Mouse (Mus musculus) left cerebral cortex, postnatal 4 days (tissue): ENCODE data around the gene Sema7a. TPM values are rescaled to one million over a fixed set of nuclear protein-coding genes. Genes with fewer than 3 reads are reported as not detected.

ENCODE experiments used
- DNase-seq: peaks from one replicate; pipeline ENCODE4 v3.0.0-alpha.2; 2022
- intact Hi-C: fragments of 180-260 bp; cut with DNase I; formaldehyde crosslinking; loops from one replicate; pipeline ENCODE4 v1.15.1; 2025
- total RNA-seq, 2 experiments: library from RNA; stranded (reverse); gene quantifications; 2 replicates each; pipeline ENCODE4 v1.2.3; 2021

The Sema7a gene
- total RNA-seq, 2 experiments from 2014 or later = 128 to 151 TPM

DNA sequence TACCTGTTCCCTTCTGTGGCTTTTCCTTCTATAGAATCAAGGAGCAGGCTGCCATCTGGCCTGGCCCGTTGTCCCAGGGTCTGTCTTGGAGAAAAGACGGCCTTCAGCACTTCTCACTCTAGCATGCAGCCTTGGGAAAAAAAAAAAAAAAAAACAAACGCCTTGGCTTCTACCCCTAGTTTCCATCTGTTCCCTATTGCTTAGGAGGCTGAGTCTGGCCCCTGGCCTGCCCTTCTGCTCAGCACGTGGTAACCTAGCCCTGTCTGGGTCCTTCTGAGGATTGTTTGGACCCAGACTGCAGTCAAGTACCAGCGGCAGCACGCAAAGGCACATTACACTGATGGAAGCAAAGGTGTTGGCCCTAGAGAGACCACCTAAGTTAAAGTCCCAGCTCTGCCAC lies 2.3 kb upstream of the Sema7a start:
- intact Hi-C loops = loop anchor here (5.0 kb wide), 1 partner anchor 60 kb away; no protein-coding TSS in a partner anchor
- DNase-seq = peak; percentile 72

DNA sequence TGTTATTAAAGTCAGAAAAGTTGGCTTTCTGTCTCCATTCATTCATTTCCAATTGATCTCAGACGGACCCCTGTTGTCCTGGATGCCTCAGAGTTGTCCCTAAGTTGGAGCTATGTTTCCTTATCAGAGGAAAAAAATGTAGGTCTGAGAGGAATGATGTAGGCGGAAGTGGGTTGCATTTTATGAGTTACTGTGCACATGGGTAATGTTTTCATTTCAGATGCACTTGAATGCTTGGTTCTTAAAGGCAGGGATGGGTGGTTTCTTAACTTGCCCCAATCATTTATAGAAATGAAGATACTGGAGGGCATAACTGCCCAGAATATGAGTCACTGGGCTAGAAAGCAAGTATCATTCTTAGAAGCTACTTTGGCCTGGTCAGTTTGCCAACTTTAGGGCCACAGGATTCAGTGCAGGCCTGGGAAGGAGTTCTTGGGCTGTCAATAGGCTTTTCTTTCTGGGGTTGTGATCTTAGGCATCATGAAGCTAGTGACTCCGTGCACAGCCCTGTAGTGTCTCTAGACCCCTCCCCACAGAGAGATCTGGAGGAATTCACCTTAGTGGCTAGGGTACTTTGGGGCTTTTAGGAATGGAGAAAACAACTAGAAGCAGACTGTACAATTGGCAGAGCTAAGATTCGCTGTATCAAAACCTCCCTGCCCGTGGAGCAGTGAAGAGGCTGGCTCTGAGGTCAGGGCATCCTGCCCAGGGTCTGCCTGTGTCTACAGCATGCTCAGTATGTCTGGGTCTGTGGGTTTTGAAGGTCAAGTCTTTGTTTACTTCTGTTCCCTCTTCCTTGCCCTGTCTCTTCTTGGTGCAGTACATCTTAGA lies 1.5 kb upstream of the Sema7a start:
- intact Hi-C loops = loop anchor here (5.0 kb wide), 1 partner anchor 59 kb away; no protein-coding TSS in a partner anchor
- DNase-seq = peak; percentile 59

DNA sequence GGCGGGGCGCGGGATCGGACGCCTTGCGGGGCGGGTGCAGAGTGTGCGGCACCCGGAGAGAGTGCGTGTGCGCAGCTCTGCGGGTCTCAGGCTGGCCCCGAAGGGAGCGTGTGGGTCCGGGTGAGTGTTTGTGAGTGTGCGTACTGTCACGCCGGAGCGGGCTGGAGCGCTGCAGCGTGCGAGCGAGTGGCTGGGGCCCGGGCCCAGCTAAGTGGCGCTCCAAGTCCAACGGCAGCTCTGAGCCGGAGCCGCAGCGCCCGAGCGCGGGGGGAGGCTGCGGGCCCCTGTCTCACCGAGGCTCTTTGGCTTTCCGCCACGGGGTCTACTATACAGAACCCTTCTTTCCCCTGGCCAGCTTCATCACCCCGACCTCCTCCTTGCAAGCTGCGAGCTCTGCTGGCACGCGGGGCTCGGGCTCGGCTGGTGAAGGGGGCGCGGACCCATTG lies 460 bp downstream of the Sema7a start:
- intact Hi-C loops = no loop called here
- peak; percentile 57 for DNase-seq

DNA sequence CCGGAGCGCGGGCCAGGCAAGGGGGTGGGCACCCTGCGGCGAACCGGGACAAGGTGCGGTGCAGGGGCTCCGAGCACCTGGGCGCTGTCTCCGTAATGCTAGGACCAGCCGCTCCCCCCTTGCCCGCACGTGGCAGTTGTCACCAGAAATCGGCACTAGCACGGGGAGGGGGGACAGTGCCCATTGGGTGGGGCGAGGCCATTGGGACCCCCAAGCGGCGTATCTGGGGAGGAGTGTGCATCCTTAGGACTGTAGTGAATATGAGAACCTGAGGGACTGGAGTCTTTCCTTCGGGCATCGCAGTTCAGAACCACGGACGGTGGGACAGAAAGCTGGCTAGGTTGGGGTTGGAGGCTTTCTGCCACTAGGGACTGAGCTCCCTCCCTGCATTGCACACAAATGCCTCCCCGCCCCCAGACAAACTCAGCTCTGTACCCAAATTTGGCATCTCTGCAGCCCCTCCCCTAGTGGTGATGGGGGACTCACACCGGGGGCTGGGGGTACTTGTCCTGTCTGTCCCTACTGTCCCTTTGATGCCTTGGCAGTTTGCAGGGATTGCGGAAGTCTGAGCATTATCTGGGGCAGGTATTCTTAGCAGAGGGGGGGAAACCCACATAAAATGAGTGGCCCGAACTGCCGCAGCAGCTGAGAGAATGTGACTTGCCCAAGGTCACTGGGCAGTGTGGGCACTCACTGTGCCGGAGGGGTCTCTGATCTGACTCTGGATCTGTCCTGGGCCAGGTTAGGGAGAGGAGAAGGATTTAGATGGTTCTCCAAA lies 1.1 kb downstream of the Sema7a start:
- intact Hi-C loops = no loop called here
- peak; percentile 52 for DNase-seq

DNA sequence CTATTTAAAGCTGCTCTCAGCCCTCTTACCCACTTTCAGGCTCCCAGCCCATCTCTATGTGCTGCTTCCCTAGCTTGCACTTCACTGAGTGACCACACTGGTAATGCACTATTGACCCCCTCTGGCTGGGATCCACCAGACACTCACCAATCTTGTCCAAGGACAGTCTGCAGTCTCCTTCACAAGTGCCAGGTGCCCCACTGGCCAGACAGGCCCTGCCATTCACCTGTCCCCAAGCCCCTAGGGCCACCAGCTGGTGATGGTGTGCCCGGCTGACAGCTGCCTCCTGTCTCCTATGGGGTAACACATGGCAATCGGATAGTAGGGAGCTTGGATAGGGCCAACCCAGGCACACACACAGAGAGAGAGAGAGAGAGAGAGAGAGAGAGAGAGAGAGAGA lies 2.1 kb downstream of the Sema7a start:
- DNase-seq = peak; percentile 83

DNA sequence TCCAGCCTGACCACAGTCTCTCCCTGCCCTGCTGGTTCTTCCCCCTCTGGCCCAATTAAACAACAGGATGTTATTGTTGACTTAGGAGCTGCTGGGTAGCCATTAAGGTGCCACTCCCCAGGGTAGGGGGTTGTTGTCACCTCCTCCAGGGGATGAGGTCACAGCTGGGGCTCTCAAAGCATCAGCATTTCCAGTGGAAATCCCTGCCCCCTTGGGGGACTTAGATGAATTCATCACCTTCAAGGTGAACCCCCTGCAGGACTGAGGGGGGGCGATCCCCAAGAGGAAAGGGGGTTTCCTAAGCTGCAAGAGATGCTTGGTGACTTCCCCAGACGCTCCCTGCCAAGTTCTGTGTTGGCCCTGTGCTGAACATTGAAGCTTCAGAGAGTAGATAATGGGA lies 3.2 kb downstream of the Sema7a start:
- intact Hi-C loops = no loop called here
- DNase-seq = no peak

More for the DNA sequence above, 2.1 kb downstream of the Sema7a start:
- intact Hi-C loops = no loop called here

DNA sequence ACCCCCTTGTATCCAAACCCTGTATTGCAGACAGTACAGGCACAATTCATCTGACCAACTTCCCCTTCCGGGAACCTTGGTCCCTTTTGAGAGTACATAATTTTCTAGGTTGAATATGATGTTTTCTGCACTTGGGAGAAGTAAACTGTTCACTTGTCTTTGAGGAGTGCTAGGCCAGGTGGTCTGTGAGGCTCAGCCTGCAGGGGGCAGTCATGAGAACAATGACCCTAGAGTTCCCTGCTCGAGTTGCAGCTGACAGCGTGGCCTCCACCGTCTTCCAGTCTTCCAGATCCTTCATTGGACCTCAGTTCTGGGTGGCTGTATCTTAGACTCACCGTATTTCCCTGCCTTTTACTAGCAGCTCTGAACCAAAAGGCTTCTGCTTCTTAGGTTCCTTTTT lies 4.7 kb downstream of the Sema7a start:
- intact Hi-C loops = no loop called here
- peak; percentile 76 for DNase-seq

DNA sequence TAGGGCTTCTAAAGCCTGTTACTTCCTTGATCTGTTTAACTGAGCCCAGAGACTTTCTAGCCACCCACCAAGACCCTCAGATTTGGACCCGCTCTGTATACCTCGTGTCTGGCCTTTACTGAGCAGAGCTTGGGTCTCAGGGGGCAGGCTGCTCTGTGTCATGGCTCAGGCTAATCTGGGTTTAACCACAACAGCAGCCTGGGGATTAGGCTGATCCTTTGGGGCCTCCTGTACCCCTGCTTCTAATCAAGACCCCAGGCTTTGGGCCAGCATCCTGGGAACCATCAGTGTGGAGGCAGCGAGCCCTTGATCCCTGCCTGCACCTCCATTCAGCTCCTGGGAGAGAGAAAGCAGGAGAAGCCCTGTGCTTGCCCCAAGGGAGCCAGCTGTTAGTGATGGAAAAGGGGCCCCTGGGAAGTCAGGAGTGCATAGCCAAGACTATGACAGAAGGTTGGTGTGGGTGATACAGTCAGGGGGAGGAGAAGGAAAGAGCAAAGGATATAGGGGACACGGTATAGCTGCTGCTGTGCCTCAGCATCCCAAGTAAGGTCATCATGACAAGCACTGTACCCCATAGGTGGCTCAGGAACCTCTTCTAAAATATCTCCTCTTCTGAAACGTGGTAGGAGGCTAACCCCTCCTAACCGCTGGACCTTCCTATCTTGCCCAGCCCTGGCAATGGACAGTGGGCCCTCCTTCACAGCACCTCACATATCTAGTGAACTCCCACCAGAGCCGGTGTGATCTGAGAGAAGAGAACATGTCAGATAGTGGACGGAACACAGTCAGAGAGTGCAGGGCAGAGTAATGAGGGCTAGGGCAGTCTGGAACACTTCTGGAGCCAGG lies 6.1 kb downstream of the Sema7a start:
- no peak for DNase-seq
- intact Hi-C loops = no loop called here

DNA sequence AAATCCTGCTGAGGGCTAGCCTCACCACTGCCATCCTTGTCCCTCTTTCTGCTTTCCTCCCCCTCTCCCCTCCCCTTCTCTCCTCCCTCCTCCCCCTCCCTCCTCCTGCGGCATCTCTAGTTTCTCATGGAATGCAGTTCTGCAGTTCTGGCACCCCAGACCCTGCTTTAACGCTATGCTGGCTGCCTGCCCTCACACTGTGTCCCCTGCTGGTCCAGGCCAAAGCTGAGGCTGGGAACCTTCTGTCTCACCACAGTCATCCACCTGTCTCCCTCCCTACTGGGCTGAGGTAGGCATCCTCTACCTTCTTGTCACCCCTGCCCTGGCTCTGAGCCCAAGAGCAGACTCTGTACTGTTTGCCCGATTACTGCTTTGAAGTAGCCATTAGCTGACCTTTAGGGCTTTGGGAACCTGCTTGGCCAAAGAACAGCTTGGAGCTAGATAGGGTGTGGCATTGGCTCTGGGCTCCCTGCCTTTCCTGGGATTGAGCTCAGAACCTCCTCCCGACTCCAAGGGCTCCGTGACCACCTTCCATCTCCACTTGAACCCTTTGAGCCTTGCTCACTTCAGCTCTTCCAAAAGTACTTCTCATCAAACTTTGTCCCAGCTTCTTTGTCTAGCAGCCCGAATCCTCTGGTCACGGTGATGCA lies 7.6 kb downstream of the Sema7a start:
- intact Hi-C loops = no loop called here
- DNase-seq = peak; percentile 52

DNA sequence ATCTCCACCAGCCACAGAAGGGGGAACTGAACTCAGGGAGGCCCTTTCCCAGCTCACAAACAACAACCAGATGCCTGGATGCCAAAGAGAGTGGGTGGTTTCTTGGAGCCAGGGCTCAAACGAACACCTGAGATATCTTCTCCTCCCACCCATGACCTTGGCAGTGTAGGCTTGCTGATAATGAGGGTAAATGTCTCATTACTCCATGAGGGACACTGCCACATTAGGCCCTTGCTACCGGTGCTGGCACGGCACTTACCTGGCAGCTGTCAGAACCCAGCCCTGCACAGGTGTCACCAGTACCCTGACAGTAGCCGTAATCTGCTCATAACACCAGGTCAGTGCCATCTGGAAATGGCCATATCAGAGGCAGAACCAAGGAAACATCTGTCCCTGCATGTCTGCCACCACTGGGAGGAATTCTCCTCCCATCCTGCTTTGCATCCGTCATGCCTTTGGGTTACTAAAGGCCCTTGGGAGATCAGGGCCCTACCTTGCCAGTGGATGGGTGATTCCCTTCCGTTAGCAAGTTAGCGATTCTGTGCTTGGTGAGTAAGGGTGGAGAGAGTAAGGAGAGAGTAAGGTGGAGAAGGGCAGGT lies 8.5 kb downstream of the Sema7a start:
- DNase-seq = no peak
- intact Hi-C loops = no loop called here

DNA sequence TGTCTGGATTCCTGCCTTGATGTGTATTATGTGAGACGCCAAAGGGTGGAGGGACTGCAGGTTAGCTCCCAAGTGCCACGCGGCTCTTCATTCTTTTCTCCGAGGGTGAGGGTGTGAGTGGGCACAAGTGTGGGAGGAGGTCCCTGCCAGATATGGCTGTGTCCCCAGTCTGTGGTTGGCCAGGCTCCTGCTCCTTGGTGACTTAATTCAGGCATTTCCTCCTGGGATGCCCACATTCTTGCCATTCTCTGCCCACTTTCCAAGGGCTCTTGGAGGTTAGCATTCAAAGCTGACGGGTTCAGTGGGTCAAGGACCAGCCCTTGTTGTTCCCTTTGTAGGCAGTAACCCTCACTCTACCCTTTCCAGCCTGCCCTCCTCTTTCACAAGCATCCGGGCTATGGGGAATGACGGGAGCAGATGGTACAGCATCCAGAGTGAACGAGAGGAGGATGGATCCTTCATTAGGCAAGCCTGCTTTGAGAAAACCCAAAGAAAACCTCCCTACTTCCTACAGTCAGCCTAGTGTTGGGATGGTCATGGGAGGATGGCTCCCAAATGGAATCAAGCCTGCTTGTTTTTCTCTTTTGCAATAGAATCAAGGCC lies 9.3 kb downstream of the Sema7a start:
- intact Hi-C loops = no loop called here
- no peak for DNase-seq

DNA sequence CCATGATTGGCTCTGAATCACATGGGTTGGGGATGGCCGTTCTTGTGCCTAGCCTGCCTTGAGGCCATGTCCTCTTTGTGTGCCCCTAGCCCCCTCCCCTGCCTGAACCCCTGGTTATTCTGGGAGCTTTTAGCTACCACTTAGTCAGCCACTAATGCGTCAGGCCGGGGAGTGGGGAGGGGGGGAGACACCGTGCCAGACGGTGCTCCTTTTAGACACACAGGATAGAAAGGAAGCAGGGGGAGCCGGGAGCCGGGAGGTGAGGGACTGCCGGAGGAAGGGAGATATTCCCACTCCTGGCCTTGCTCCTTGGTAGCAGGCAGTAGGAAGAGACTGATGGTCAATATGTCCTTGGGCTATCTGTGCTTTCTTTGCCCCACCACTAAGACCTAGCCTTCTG lies 10.0 kb downstream of the Sema7a start:
- intact Hi-C loops = loop anchor here (5.0 kb wide), 1 partner anchor 47 kb away; no protein-coding TSS in a partner anchor
- DNase-seq = no peak

DNA sequence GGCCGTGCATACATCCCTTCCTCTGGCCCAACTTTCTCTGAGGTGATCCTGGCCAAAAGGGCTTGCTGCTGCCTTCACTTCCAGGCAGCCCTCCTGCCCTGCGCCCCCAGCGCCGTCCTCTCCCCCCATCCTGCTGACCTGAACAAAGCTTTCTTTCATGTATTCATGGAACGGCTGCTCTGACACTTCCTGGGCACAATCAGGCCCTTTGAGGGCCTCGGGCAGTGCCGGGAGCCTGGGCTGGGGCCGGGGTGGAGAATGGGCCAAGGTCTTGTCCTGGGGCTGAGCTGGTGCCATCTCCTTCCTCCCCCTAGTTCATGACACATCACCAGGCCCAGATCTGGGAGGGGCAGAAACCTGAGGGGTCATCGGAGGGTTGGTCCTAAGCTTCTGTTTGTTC lies 10.6 kb downstream of the Sema7a start:
- DNase-seq = peak; percentile 47
- intact Hi-C loops = loop anchor here (5.0 kb wide), 1 partner anchor 47 kb away; no protein-coding TSS in a partner anchor

DNA sequence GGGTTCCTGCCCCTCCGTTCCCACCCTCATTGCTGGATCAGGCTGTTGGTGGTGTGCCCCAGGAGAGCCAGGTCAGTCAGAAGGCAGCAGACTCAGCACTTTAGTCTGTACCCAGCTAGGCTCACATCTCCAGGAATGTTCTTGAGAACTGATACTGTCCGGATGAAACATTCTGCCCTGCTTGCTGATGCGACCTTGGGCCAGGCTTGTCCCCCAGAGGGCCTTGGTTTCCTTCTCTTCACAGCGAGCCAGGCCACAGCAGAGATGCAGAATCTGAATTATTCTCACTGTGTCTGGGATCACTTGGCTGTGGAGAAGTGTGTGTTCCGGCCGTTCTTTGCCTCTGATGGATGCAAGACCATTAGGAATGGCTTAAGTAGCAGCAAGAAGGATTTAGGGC lies 12.1 kb downstream of the Sema7a start:
- intact Hi-C loops = loop anchor here (5.0 kb wide), 1 partner anchor 45 kb away; no protein-coding TSS in a partner anchor
- no peak for DNase-seq

DNA sequence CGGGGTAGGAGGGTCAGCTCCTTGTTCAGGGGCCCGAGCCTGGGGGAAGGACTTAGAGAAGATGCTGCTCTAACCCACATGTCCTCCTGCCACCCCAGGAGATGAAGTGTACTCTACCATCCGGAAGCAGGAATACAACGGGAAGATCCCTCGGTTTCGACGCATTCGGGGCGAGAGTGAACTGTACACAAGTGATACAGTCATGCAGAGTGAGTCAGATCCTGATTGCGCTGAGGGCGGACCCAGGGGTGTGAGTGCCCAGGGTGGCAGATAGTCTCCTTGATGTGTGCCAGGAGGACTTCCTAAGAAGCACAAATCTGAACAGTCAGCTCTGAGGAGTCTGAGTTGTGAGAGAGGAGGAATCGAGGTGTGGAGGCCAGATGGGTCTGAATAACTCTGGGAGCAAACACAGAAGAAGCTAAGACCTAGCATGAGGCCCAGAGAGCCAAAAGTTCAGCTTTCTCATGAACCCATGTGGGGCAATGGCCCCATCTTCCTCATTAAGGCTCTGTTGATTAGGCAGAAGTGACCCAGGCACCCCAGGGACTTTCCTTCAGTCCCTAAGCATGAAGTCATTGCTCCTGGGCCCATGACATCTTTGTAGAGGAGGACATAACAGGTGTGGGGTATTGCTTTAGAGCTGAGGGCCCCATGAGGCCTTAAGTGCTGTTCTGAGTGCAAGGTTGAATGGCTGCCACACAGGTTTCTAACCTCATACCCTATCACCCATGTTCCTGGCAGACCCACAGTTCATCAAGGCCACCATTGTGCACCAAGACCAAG lies 15.2 kb downstream of the Sema7a start:
- DNase-seq = no peak
- intact Hi-C loops = loop anchor here (5.0 kb wide), 1 partner anchor 42 kb away; no protein-coding TSS in a partner anchor

DNA sequence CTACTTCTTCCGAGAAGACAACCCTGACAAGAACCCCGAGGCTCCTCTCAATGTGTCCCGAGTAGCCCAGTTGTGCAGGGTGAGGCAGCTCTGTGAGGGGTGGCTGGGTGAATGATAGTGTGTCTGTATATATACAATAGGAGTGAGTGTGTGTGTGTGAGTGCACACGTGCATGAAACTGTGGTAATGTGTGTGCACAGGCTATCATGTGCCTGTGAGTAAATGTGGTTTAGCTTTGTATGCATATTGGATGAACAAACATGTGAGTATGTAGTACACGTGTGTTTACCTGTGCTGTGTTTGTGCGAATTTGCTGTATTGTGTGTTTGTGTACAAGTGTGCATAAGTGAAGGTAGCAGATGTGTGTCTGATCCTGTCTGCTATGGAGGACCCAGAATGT lies 15.9 kb downstream of the Sema7a start:
- no peak for DNase-seq
- intact Hi-C loops = no loop called here

DNA sequence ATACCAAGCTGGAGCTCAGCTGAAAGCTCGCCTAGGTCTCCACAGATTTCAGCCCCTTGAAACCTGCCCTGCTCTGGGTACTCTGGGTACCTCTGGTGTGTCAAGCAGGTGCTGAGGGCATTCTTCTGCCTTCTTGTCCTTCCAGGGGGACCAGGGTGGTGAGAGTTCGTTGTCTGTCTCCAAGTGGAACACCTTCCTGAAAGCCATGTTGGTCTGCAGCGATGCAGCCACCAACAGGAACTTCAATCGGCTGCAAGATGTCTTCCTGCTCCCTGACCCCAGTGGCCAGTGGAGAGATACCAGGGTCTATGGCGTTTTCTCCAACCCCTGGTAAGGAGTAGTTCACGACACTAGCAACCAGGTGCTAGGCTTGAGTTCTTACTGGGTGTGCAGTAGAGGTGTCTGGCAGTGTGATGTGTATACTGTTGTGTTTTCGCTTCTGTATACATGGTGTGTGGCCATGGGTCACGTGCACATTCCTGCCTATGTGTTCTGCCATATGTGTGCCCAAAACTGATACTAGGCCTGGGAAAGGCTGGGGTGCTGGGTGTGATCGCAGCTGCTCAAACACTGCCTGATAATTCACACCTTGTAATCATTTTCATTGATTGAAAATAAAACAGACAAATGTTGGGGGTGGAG lies 16.4 kb downstream of the Sema7a start:
- intact Hi-C loops = no loop called here
- DNase-seq = no peak

DNA sequence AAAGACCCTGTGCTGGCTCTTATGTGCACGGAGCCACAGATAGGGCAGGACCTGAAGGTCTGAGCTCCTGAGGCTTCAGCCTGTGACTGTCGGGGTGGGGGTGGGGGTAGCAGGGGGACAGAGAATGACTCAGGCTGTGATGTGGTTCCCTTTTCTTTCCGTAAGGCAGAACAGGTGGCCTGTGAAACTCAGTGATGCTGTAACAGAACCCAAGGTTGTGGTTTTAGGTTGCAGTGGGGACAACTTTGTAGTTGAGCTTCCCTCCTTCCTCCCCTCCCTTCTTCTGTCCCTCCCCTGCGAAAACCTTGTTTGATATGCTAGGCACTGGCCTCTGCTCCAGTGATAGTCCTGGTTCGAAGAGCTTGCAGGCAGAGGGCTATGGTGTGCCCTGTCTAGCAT lies 16.9 kb downstream of the Sema7a start:
- intact Hi-C loops = no loop called here
- DNase-seq = no peak
